Mouse (Mus musculus) lung, embryonic 16.5 days (tissue): ENCODE measurements at regions not wholly inside any gene's neighbourhood (a gene's known extent, or its start where the extent isn't known, plus 50 kb on each side); places are given as distances from the start of the nearest gene placed in this dataset.

ENCODE experiments used
- ATAC-seq: fragments of 200-750 bp; cut with Nextera tagmentation; 2 replicates; pipeline ENCODE4 v1.8.0; 2017; ENCODE audit warnings: low read depth, mild to moderate bottlenecking, moderate library complexity
- H3K27ac ChIP-seq: fragments of 300-500 bp; sonication (generic); 2 replicates; pipeline ENCODE4 v1.5.1; 2014; ENCODE audit warnings: mild to moderate bottlenecking, control low read depth, low read length
- H3K27me3 ChIP-seq: fragments of 300-500 bp; sonication (generic); 2 replicates; pipeline ENCODE4 v1.6.1; 2014; ENCODE audit warnings: low read depth, low read length, mixed read lengths; ENCODE audit not compliant: control insufficient read depth, insufficient read depth
- H3K36me3 ChIP-seq: fragments of 300-500 bp; sonication (generic); 2 replicates; pipeline ENCODE4 v1.6.1; 2014; ENCODE audit warnings: low read length; ENCODE audit not compliant: control insufficient read depth, insufficient read depth
- H3K4me1 ChIP-seq: fragments of 300-500 bp; sonication (generic); replicated peaks from 2 replicates; pipeline ENCODE4 v1.6.1; 2014; ENCODE audit warnings: low read length, mixed read lengths; ENCODE audit not compliant: control insufficient read depth, insufficient read depth
- H3K4me2 ChIP-seq: fragments of 300-500 bp; sonication (generic); 2 replicates; pipeline ENCODE4 v1.6.1; 2014; ENCODE audit warnings: low read depth, low read length, control low read depth
- H3K4me3 ChIP-seq: fragments of 300-500 bp; sonication (generic); 2 replicates; pipeline ENCODE4 v1.5.1; 2014; ENCODE audit warnings: mild to moderate bottlenecking, low read length, control low read depth
- H3K9ac ChIP-seq: fragments of 300-500 bp; sonication (generic); 2 replicates; pipeline ENCODE4 v1.6.1; 2014; ENCODE audit warnings: low read length, control low read depth
- H3K9me3 ChIP-seq: fragments of 300-500 bp; sonication (generic); 2 replicates; pipeline ENCODE4 v1.6.1; 2016; ENCODE audit warnings: low read length; ENCODE audit not compliant: control insufficient read depth
- whole genome bisulfite sequencing: fragments of 180-500 bp; shearing (Covaris S2); extraction: QIAGEN DNeasy Blood & Tissue Kit; methylation state at CpG from one replicate; pipeline ENCODE4 v1.1.7; 2014; 5-methylcytosine and 5-hydroxymethylcytosine counted together

DNA sequence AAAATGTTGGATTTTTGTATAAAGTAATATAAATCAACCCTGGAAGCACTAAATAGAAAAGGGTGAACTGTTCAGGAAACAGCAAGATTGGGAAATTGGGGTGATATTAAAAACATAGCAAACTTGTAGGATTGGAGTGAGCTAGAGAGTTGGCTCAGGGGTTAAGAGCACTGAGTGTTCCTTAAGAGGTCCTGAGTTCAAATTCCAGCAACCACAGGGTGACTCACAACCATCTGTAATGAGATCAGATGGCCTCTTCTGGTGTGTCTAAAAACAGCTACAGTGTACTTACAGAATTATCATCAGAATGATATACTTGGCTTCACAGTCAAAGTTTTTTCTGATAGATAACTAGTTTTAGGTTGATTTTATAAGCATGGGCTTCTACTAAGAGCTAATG is 73.8 kb upstream of the Mbnl1 start:
- no peak overlapping the region for H3K4me2 ChIP-seq
- H3K4me3 ChIP-seq: no peak overlapping the region
- H3K4me1 ChIP-seq: no peaks in the 10 kb centered on the region
- no peak overlapping the region for H3K9ac ChIP-seq
- H3K36me3 ChIP-seq: no peaks in the 10 kb centered on the region
- no peaks in the 10 kb centered on the region for H3K9me3 ChIP-seq
- no peak for ATAC-seq
- H3K27ac ChIP-seq: no peak overlapping the region
- no peaks in the 10 kb centered on the region for H3K27me3 ChIP-seq

DNA sequence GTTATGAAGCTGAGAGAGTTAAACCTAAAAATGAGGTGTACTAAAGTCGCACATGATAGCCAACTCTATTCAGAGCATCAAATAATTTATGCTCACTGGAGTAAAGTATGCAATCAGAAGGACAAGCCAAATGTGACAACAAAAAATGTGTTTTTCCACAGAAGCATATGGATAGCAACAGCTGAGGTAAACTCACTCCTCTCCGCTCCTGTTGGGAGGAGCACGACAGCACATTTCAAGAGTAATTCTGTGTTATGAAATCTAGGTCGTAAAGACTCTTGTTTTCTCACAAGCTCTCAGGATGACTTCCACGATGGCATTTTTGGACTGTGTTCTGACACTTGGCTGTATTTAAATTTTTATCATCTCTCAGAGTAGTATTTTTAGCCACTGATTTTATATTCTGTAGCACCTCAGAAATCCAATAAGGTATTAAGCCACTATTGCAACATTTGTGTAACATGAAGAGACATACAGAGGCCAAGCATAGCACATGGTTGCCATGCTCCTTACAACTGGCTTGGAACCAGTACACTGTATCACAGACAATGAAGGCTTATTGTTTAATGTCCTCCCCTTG is 70.3 kb upstream of the Mbnl1 start:
- Histone ChIP-seq H3K27ac (no peak overlapping the region), H3K4me3 (no peak overlapping the region)

DNA sequence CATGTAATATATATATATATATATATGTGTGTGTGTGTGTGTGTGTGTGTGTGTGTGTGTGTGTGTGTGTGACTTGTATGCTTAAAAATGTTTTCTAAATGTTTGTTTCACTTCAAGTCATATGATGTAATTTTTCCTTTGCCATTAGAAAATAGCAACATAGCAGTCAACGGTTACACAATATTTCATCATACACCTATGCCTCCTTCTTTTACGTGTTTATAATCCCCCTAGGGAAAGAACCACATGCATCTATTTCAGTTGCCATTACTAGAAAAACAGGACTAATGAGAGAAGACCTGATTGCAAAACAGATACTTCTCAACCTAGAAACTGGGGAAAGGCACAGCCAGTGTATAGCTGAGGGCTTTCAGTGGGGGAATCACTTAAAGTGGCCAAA is 65.2 kb upstream of the Mbnl1 start:
- H3K27ac ChIP-seq: no peak overlapping the region
- H3K4me1 ChIP-seq: peaks cover 9% of the 10 kb centered on the region; the same call in 1 of the 2 replicates
- no peaks in the 10 kb centered on the region for H3K27me3 ChIP-seq
- no peak overlapping the region for H3K4me2 ChIP-seq
- H3K4me3 ChIP-seq: no peak overlapping the region
- no peak overlapping the region for H3K9ac ChIP-seq
- WGBS: 73% methylated on average over 2 of the region's 2 CpGs
- no peaks in the 10 kb centered on the region for H3K9me3 ChIP-seq
- ATAC-seq: no peak
- no peaks in the 10 kb centered on the region for H3K36me3 ChIP-seq

More for the DNA sequence above, 70.3 kb upstream of the Mbnl1 start:
- no peaks in the 10 kb centered on the region for H3K4me1 ChIP-seq
- no peak for ATAC-seq
- H3K27me3 ChIP-seq: no peaks in the 10 kb centered on the region
- no peak overlapping the region for H3K4me2 ChIP-seq
- H3K36me3 ChIP-seq: no peaks in the 10 kb centered on the region
- WGBS: 64% methylated on average over 5 of the region's 5 CpGs
- no peaks in the 10 kb centered on the region for H3K9me3 ChIP-seq
- no peak overlapping the region for H3K9ac ChIP-seq

DNA sequence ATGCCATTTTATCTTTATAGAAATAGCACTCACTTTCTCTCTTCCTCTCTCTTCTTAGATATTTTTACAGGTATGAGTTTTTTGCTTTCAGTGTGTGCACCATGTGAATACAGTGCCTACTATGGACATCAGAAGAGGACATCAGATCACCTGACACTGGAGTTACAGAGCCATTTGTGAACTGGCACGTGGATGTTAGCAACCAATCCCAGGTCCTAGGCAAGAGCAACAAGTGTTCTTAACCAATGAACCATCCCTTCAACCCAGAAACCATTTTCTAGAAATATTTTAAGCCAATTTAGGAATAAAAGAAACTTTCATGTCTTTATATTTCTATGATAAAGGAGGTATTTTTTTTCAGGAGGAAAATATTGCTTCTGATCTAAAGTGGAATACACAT is 64.7 kb upstream of the Mbnl1 start:
- Histone ChIP-seq H3K4me3 (no peak overlapping the region), H3K27ac (no peak overlapping the region), H3K4me1 (peaks cover 11% of the 10 kb centered on the region; the same call in 1 of the 2 replicates), H3K9me3 (no peaks in the 10 kb centered on the region), H3K27me3 (no peaks in the 10 kb centered on the region), H3K36me3 (no peaks in the 10 kb centered on the region), H3K4me2 (no peak overlapping the region), H3K9ac (no peak overlapping the region)
- 63% methylated on average over 1 of the region's 1 CpGs for WGBS
- no peak for ATAC-seq

DNA sequence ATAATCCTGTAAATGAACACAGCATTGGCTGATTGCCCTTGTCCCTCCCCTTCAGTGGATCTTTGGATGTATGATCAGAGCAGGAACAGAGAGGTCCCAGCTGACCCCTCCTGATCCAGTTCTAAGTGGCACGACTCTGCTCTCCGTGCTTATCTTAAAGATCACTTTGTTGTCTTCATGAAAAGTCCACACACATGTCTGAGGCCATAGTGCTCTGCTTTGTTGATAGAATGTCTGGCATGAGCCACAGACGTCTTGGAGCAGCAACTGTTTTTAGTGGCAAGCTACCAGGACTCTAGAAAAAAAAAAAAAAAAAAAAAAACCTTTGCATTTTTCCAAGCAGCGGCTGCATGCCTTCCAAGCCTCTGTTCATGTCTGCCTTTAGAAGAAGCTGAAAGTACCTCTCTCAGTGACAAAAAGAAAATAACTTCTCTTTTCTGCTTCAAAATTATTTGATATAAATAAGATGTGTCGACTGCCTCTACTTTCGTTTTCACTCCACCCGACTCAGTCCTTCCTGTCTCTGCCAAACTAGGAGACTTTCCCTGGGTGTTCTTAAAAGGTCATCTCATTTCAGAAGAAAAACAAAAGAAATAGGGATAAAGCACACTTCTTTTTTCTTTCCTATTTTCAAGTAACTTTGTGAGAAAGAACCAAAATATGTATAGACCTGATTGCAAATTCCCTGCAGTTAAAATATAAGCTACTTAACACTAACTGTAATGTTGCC is 63.9 kb upstream of the Mbnl1 start:
- H3K27me3 ChIP-seq: no peaks in the 10 kb centered on the region
- 2% methylated on average over 7 of the region's 7 CpGs for WGBS
- peak overlapping the region; percentile 47 for H3K4me2 ChIP-seq
- H3K4me1 ChIP-seq: peaks cover 11% of the 10 kb centered on the region; the same call in 1 of the 2 replicates
- peak overlapping the region; percentile 40 for H3K4me3 ChIP-seq
- no peaks in the 10 kb centered on the region for H3K9me3 ChIP-seq
- H3K9ac ChIP-seq: peak overlapping the region; percentile 56
- peak overlapping the region; percentile 87 for H3K27ac ChIP-seq
- ATAC-seq: peak; percentile 92
- H3K36me3 ChIP-seq: no peaks in the 10 kb centered on the region

DNA sequence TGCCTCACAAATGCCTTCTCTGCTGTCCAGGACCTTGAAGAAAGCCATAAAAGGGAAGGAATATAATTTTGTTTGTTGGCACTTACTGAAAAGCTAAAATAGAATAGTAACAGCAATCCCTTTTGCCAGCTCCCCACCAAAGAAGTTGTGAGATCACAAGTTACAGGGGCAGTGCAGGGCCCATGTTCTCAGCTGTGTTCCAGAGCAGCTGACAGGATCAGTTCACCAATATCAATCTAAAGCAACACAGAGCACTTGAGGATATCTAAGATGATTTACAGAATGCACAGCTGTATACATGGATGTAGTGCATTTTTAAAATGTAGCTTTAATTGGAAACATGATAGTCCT is 63.4 kb upstream of the Mbnl1 start:
- Histone ChIP-seq H3K4me3 (no peak overlapping the region; the same call in 1 of the 2 replicates), H3K9me3 (no peaks in the 10 kb centered on the region), H3K27me3 (no peaks in the 10 kb centered on the region), H3K27ac (peak overlapping the region; percentile 87), H3K4me1 (peaks cover 11% of the 10 kb centered on the region; the same call in 1 of the 2 replicates), H3K36me3 (no peaks in the 10 kb centered on the region), H3K9ac (no peak overlapping the region), H3K4me2 (peak overlapping the region; percentile 47)
- ATAC-seq: peak; percentile 71

DNA sequence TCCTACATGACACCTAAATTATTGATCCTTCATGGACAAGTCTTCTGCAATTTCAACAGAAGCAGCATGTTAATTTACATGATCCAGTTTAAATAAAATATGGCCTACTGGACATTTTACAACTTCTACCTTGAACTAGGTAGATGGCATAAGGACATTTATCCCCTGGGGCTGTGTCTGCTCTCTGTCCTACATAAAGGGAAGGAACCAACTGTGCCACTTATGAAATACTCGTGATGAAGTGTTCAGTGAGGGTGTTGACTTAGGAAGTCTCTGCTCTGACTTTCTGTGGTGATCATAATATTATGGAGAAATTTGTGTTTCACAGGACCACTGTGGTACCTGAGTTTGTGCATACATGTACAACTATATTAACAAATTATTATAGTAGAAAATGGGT is 60.9 kb upstream of the Mbnl1 start:
- no peaks in the 10 kb centered on the region for H3K27me3 ChIP-seq
- no peak for ATAC-seq
- H3K9ac ChIP-seq: no peak overlapping the region
- no peak overlapping the region for H3K27ac ChIP-seq
- H3K4me1 ChIP-seq: peaks cover 11% of the 10 kb centered on the region; the same call in 1 of the 2 replicates
- H3K4me3 ChIP-seq: no peak overlapping the region
- 50% methylated on average over 1 of the region's 1 CpGs for WGBS
- no peaks in the 10 kb centered on the region for H3K9me3 ChIP-seq
- no peak overlapping the region for H3K4me2 ChIP-seq
- no peaks in the 10 kb centered on the region for H3K36me3 ChIP-seq

DNA sequence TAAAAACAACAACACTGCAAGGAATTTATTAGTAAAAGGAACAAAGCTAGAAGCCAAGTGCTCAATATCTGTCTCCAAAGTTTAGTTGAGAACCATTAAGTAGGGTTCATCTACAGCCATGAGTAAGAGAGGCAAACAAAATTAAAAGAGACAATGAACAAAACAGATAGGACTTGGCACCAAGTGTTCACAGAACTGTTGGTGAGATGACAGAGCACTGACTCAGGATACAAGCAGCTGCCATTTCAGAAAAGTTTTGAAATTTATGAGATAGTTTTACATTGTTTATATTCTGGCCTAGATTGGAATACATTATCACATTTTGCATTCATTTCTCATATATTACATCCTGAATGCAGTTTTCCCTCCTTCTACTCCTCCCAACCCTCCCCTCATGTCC is 60.4 kb upstream of the Mbnl1 start:
- no peaks in the 10 kb centered on the region for H3K36me3 ChIP-seq
- ATAC-seq: no peak
- H3K9me3 ChIP-seq: no peaks in the 10 kb centered on the region

DNA sequence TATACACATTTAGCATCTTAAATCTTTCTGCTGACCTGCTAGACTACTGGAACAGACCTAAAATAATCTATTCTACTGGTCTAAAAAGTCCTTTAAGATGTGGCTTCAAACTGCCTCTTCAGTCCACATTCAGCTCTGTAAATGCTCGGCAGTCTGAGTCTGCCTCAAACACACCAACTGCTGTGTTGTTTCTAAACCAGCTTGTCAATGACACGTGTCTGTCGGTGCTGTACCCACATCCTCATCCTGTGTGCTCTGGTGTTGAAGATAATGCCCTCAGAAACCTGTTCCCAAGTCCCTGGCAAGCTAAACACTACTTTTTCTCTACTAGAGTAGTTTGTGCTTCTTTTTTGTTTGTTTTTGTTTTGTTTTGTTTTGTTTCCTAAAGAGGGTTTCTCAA is 58.9 kb upstream of the Mbnl1 start:
- Histone ChIP-seq H3K4me1 (peaks cover 7% of the 10 kb centered on the region; the same call in 1 of the 2 replicates), H3K4me3 (no peak overlapping the region), H3K27me3 (no peaks in the 10 kb centered on the region), H3K36me3 (no peaks in the 10 kb centered on the region), H3K9ac (no peak overlapping the region), H3K4me2 (no peak overlapping the region), H3K9me3 (no peaks in the 10 kb centered on the region), H3K27ac (no peak overlapping the region; the same call in 1 of the 2 replicates)
- no peak for ATAC-seq
- 54% methylated on average over 3 of the region's 3 CpGs for whole genome bisulfite sequencing

More for the DNA sequence above, 60.4 kb upstream of the Mbnl1 start:
- Histone ChIP-seq H3K9ac (no peak overlapping the region), H3K4me1 (peaks cover 11% of the 10 kb centered on the region; the same call in 1 of the 2 replicates), H3K27ac (no peak overlapping the region), H3K4me3 (no peak overlapping the region), H3K27me3 (no peaks in the 10 kb centered on the region), H3K4me2 (no peak overlapping the region)
